Mouse (Mus musculus) cerebral cortex, adult 2 months (tissue): ENCODE results near the gene Myt1l.

ENCODE experiments used
- WGBS: fragments of 180-500 bp; shearing (Covaris S2); methylation state at CpG from one replicate; pipeline ENCODE4 v1.1.7; 2018; 5-methylcytosine and 5-hydroxymethylcytosine counted together

Myt1l gene

DNA sequence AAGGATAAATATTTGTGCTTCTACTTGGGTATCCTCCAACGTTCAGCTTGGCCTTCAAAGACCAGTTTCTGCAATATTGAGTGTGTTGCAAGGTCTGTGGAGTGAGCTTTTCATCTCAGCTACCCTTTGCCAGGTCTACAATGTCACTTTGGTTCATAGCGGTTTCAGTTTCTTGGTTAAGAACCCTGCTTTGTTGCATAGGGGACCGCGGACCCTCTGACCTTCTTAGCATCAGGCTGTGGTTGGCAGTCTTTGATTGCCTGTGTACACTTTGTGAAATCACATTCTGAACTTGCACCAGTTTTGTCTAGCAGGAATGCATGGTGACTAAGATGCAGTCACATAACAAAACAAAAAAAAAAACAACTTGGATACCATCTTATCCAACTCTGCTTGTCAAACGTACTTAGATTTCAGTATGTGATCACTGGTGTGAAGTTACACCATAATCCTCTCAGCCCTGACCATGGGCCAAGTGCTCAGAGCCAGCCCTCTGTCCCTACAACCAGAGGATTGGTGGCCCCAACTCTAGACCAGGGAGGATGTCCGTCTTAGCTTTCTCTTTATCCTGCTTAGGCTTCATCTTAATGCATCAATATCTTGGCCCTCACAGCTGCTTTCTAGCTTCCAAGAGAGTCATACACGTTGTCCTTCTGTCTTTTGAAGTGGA lies 443.7 kb downstream of the Myt1l start:
- 81% methylated on average over 7 of the region's 7 CpGs for WGBS

DNA sequence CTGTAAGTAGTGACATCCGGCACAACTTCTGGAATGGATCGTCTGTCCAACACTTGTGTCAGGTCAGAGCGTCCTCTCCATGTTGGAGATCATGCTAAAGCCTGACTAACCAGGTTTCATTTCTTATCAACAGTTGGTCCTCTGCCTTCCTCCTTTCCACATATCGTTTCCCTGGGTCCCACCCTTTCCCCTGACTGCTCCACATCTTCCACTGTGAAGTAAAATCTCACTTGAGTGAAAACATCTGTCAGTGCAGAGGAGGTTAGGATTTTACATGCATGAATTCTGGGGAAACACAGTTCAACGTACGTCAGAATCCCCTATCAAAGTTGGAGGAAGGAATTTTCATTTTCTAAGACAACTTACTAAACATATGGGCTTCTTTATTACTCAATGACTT lies 444.3 kb downstream of the Myt1l start:
- WGBS, result 78% methylated on average over 6 of the region's 6 CpGs
